Mouse (Mus musculus) cerebellum, adult 9-10 months (tissue): ENCODE data around the gene Chd2.
A peak's percentile ranks its signal among the peaks of the same experiment; 100 is the strongest.
"Not testable (repeated sequence)": the region's sequence is repeated elsewhere in the genome, so short reads cannot be mapped to it uniquely, and the experiment has no call there.

ENCODE experiments used
- DNase-seq: peaks from one replicate; pipeline ENCODE4 v3.0.0; 2022

Gene Chd2

GRCm38 (mm10) chr7:73519060-73519796 lies 22.4 kb downstream of the Chd2 start:
- no peak for DNase-seq

GRCm38 (mm10) chr7:73518373-73518980 lies 23.2 kb downstream of the Chd2 start:
- not testable (repeated sequence) for DNase-seq

- no peak for DNase-seq
Observed at GRCm38 (mm10) chr7:73517432-73518054, 24.1 kb downstream of the Chd2 start.

DNA sequence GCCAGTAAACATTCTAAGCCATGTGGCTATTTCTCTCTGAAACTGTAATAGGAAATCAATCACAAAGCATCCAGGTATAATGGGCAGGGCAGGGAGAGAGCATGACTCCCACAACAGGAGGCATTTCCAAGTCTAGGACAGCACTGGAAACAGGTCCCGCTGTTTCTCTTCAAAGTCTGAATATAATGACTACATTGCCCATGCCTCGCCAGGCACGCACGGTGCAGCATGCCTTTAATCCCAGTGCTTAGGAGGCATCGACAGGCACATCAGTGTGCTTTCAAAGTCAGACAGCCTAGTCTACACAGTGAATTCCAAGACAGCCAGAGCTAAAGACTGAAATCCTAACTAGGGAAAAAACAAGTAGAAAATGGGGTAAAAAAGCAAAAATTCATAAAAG lies 24.8 kb downstream of the Chd2 start:
- no peak for DNase-seq

DNA sequence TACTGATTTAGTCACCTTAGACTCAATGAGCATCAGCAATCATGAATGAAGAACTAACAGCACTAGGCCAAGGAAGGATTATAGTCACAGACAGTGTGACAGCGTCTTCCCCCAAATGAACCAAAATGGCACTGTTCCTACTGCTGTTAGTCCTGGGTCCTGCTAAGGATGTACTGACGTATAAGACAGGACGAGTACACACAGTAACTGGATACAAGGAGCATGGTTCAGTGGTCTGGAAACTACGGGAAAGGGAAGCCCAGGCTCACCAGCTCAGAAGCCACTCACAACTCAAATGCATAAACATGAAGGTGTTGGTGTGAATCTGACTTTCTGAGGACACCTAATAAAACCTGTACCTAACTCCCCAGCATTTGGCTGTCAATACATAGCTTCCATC lies 27.1 kb downstream of the Chd2 start:
- DNase-seq = no peak

GRCm38 (mm10) chr7:73512422-73512821 lies 29.2 kb downstream of the Chd2 start:
- DNase-seq = no peak

- DNase-seq = no peak
Observed at GRCm38 (mm10) chr7:73508688-73509087, 32.9 kb downstream of the Chd2 start.

- peak; percentile 89 for DNase-seq
Observed at GRCm38 (mm10) chr7:73507491-73507890, 34.1 kb downstream of the Chd2 start.

GRCm38 (mm10) chr7:73506852-73507251 lies 34.8 kb downstream of the Chd2 start:
- DNase-seq = no peak

DNA sequence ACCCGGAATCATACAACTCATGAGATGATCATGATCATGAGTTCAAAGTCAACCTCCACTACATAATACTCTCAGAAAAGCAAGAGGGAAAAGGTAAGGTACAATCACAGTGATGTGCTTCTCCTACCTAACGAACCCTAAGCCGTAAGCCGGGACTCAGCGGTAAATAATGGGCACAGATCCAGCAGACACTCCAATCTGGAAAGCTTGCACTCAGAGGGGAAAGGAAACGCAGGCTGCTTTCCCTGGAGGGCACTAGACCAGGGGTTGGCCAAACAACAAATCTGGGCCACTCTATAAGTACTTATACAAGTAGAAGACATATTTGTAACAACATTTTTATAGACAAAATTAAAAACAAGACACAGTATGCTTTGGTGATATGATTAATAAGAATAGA lies 36.4 kb downstream of the Chd2 start:
- DNase-seq = no peak

- no peak for DNase-seq
Observed at GRCm38 (mm10) chr7:73498200-73498599, 43.4 kb downstream of the Chd2 start.

DNA sequence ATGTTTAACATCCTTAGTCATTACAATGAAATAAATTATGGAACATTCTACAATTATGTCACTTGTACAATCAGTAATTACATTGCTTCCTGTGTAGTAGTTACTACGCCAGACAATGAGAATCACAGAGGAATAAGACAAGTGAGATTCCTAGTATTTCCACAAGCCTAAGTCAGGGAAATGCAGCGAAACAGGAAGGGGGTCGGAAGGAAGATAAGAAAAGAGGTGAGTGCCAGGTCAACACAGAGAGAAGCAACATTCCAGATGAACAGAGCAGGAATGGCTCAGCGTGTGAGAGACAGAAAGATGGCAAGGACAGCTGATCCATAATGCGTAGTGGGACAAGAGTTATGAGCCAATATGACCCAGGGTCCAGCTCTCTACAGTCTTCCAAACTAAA lies 52.4 kb downstream of the Chd2 start:
- DNase-seq = no peak

DNA sequence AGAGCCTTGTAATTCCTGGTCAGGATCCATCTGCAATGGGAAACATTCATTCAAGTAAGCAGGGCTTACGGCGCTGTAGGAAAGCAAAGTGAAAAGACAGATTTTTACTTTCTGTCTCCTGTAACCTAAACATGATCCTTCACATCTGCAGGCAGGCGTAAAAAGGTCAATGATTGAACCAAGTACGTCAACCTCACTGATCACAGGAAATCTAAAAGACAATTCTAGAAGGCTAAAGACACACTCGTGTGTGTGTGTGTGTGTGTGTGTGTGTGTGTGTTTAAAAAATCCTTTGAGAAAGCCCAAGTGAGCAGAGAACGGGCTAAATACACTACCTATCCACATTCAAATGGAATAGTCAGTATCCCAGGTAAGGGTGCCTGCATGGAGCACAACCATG lies 60.5 kb downstream of the Chd2 start:
- DNase-seq = no peak

DNA sequence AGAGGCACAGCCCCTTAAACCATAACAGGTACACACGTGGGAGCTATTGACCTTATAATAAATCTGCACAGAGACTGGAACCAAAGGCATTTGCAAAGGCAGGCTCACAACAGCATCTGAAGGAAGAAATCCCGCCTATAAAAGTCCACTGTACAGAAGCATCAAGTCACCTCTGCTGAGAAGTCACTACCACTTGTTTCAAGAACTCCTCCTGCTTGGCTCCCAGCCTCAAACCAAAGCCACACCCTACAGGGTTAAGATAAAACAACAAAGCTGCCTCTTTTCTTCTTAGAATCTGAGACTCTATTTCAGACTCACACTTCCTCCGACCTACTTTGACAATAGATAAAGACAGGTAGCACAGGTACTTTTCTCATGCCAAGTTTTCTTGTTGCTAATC lies 62.1 kb downstream of the Chd2 start:
- no peak for DNase-seq

DNA sequence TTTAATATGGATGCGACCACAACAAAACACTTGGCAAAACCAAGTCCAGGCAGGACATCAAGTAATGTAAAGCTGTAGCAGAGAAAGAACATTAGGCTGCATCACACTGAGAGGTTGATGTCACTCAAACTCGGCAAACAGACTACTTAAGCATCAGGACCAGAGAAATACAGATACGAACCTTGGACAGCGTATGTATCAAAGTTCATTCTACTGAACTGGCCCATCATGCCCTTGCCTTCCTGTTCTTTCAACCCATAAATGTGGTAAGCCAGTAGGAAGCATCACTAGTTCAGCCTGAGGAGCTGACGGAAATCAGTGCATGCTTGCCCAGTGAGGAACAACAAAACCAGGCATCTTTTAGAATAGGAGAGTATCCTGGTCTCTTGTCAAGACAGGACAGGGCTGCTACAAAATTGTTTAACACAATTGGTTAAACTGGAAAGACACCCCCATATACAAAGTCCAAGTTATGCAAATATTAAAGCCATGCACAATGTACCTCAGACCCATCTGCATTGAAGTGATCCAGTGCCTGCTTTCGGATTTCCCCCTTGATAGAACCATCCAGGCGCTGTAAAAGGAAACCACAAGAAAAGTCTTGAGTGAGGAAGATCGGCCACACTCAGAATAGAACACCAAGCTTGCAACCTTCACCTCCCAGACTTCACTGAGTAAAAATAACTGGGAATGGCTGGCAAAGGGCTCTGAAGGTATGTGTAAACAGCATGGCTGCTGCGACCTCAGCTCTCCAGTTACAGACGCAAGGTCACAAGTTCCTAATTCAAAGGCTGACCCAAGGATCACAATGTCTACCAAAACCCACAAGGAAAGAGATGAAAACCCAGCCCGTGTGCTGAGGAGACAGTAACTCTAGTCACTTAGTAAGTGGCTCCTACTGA lies 63.2 kb downstream of the Chd2 start:
- DNase-seq = no peak

GRCm38 (mm10) chr7:73467741-73468140 lies 73.9 kb downstream of the Chd2 start:
- no peak for DNase-seq

- no peak for DNase-seq
Observed at GRCm38 (mm10) chr7:73463546-73463945, 78.1 kb downstream of the Chd2 start.

DNA sequence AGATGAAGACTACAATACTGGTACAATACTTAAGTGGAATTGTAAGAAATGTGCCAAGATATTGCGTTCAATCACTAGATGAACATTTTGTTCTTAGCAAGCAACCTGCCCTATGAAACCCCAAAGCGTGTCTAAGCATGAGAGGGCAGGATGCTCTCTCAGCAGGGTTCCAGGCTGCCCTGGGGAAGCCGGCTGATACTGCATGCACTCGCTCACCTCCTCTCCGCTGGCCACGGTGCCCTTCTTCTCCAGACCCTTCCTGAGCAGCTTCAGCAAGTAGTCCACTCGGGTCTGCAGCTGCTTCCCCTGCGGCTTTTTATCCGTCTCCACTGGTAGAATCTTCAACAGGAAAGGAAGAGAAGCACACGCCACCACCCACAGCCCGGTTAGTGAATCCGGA lies 87.5 kb downstream of the Chd2 start:
- DNase-seq = peak; percentile 52

DNA sequence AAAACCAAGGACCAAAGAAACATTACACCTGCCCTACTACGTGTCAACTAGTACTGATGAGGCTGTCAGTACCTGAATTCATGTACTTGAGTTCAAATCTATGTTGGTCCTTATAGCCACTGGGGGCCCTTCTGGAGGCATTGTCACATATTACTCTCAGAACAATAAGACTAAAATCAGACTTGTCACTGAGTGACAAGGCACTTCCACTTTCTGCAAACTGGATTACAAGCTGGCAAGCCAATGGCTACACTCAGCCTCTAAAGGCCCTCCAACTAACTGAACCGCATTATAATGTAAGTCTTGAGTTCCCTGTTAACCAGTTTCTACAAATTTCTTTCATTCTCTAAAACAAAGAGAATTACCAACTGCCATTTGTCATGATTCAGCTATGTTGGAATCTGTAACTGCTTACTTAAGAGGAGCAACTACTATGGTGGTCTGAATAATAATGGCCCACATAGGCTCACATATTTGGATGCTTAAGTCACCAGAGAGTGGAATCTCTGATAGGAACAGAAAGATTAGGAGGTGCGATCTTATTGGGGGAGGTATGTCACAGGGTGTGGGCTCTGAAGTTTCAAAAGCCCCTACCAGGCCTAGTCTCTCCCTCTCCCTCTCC lies 89.3 kb downstream of the Chd2 start:
- DNase-seq = no peak

- DNase-seq = no peak
Observed at GRCm38 (mm10) chr7:73451594-73451993, 90.0 kb downstream of the Chd2 start.

DNA sequence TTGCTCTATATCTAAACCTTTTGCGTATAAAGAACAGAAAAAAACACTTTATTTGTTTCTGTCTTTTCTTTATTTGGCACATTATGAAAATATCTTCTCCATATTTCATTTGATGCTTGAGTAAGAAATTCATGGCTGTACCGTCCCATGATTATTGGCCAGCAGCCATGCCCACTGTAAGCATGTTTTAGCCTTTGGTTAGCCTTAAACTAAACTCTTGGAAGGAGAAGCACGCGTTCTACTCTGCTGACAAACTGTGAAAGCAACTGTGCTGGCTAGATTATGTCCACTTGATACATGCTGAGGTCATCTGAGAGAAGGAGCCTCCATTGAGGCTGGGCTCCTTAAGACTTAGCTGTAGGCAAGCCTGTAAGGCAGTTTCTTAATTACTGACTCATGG lies 99.4 kb downstream of the Chd2 start:
- DNase-seq = no peak

DNA sequence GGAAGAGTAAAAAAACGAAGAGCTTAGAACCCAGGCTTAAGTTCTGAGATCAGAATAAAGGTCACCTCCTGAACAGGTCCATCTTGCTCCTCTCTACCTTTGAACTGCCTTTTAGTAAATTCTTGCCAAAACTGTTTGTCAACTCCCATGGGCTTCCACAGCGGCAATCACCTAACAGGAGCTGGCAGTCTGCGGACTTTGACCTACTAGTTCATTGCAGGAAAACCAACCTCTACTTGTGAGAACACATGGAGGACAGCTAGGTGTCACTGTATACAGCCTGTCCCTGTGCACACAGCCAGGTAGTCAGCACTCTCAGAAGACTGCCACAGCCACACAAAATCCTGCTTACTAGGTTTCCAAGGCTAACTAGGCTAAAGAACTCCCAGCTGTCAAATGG lies 99.8 kb downstream of the Chd2 start:
- no peak for DNase-seq

GRCm38 (mm10) chr7:73435685-73436084 lies 105.9 kb downstream of the Chd2 start:
- no peak for DNase-seq
